Mouse (Mus musculus): ENCODE results near the gene Ddb2.
"Not testable (repeated sequence)": the region's sequence is repeated elsewhere in the genome, so short reads cannot be mapped to it uniquely, and the experiment has no call there.

- not testable (repeated sequence) for TF ChIP-seq POLR2A (IDR thresholded peaks at IDR 0.05; ENCODE audit: insufficient read length, low read depth); MYOD1 (IDR thresholded peaks at IDR 0.05; ENCODE audit: control insufficient read depth in 1 of 3, insufficient read length in 2 of 3, low read depth in 2 of 3); MYOG (IDR thresholded peaks at IDR 0.05; ENCODE audit: control insufficient read depth in 1 of 3, insufficient read depth in 1 of 3, insufficient read length in 2 of 3, low read depth in 2 of 3); TCF12 (IDR thresholded peaks at IDR 0.05; ENCODE audit: insufficient read depth, poor library complexity, severe bottlenecking); USF1 (IDR thresholded peaks at IDR 0.05; ENCODE audit: low read depth); E2F4 (IDR thresholded peaks at IDR 0.05; ENCODE audit: insufficient read depth); POLR2AphosphoS2 (IDR thresholded peaks at IDR 0.05; ENCODE audit: insufficient read length, low read depth); MAX (IDR thresholded peaks at IDR 0.05; ENCODE audit: low read depth); REST (IDR thresholded peaks at IDR 0.05; ENCODE audit: insufficient read depth, insufficient read length); TCF3 (IDR thresholded peaks at IDR 0.05; ENCODE audit: insufficient read length, low read depth); SRF (IDR thresholded peaks at IDR 0.05; ENCODE audit: control insufficient read depth, insufficient read length, low read depth)
- TF ChIP-seq CEBPB (IDR thresholded peaks at IDR 0.05; ENCODE audit: insufficient read depth, poor library complexity, severe bottlenecking) = peak; percentile 42; the same call in 1 of the 2 replicates
Observed at GRCm38 (mm10) chr2:91237511-91238080, 814 bp upstream of the Ddb2 start.
